Mouse (Mus musculus): ENCODE results near the gene Shpk. TPM values are rescaled to one million over a fixed set of nuclear protein-coding genes. Genes with fewer than 3 reads are reported as not detected.

The Shpk gene
- 1.9 and 2.0 TPM in 2 replicates for polyA plus RNA-seq (2015; fragmentation: Nextera tagmentation; extraction: Ambion mirVana)

GRCm38 (mm10) chr11:73199230-73199712 is at the start of gene Shpk:
Shpk (plus strand) TSS chr11:73199460.

DNA sequence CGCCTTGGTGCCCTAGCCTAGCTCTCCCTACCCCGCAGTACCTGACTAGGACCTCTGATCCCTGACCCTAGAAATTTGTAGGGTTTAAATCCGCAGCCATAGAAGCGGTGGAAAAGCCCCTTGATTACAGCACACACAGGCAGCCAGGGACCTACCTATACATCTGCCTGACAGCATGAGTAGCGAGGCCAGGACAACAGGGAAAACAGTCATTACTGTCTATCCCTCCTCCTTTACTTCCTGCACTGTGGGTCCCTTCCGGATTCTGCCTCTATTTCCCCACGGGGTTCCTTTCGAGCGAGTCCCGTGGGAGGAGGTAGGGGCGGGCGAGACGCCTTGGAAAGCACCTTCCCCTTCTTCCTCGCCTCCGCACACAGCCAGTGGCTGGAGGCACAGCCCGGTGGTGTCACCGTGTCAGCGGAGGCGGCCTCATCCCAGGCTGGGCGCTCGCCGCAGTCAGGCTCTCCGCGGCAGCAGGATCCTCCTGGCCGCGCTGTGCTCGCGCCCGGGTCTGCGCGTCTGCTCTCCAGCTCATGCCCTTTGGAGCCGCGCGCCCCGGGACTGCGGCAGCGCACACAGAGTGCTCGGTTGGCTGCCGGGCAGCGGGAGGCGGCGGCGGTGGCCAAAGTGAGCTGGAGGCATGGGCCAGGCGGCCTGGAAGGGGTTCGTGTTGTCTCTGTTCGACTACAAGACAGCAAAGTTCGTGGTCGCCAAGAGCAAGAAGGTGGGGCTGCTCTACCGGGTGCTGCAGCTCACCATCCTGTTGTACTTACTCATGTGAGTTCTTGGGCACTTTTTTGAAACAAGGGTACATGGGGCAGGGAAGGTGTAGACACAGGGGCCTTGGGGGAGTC is 39.1 kb upstream of the Shpk start, which contains the start of gene P2rx5:
Gene P2rx5, plus strand, starts transcription at position 465 of the 854 bp plus-strand sequence.

DNA sequence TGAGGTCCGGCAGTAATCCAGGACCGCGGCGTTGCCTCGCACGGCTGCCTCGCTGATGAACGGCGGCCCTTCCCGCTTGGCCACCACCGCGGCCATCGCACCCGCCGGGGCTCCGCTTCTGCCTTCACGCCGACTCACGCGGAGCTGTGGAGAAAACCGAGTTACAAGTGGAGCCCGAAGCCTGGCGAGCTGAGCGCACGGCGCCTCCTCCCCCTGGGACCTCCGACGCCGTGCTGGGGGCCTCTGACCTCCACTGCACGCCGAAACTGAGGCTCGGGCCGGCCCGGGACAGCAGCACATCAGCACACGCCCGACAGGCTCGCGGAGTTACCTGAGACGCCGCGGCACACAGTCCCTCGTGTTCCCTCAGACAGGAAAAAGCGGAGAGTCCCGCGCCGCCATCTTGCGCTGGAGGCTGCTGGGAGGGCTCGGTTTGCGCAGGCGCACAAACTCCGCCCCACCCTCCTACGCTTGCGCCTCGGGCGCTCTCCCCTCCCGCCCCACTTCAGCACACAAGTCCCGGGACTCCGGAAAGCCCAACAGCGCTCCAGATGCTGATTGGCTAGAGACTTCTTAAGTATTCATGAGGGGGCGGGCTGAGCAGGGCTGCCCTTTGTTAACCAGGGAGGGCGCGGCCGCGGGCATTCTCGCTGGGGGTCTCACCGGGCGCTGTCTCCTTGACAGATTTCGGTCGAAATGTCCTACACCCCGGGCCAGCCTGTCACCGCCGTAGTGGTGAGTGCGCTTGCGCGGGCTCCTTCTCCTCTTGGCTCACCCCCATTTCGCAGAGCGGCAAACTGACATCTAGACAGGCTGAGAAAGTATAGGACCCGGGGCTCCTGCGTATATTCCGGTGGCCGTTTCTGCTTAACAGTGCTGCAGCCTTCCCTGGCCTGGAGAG is 22.4 kb upstream of the Shpk start, which contains the start of the genes Emc6 and Tax1bp3:
Gene Emc6, minus strand, starts transcription at position 430 of the 901 bp plus-strand sequence.
Gene Tax1bp3, plus strand, starts transcription at position 476 of the 901 bp plus-strand sequence.

DNA sequence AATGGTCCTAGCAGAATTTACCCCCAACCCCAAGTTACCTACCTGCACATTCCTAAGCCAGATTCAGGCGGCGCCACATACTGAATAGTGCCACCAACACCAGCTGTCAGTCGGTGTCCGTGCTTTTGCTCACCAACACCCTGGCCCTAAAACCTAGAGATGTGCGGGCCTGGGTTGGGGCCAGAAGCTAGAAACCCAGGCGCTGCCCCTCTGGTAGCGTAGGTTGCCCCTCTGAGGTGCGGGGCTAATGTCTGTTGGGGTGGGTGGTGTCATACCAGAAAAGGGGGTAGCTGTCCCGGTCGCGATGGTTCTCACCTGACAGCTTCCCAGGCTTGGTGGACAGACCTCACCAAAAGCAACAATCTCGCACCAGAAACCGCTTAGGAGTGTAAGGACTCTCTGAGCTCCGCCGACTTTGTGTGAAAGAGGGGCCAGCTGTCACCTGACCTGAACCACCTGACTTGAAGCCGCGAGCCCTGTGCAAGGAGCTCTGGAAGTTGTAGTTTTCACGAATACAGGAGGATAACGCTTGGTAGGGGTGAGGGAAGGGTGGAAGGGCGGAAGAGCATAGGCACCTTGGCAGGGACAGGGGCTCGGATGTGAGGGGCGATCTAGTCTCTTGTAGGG is 544 bp upstream of the Shpk start, which contains the start of gene Ctns:
Gene Ctns, minus strand, starts transcription at position 440 of the 627 bp plus-strand sequence.

GRCm38 (mm10) chr11:73233992-73234391 is 34.7 kb downstream of the Shpk start, which contains the start of gene Trpv1:
Trpv1 (plus strand) TSS chr11:73234292.

GRCm38 (mm10) chr11:73267267-73267666 is 68.0 kb downstream of the Shpk start, which contains the start of gene Trpv3:
Trpv3 (plus strand) TSS chr11:73267388.

Other genes starting within 250 kb of the Shpk start
- gene Atp2a3, start 238.3 kb upstream of the Shpk start, polyA plus RNA-seq (2015; fragmentation: Nextera tagmentation; extraction: Ambion mirVana) = 17.9 and 24.8 TPM in 2 replicates
- 7.6 and 10.4 TPM in 2 replicates for gene P2rx1, start 200.4 kb upstream of the Shpk start, polyA plus RNA-seq (2015; fragmentation: Nextera tagmentation; extraction: Ambion mirVana)
- gene Camkk1, start 180.5 kb upstream of the Shpk start, polyA plus RNA-seq (2015; fragmentation: Nextera tagmentation; extraction: Ambion mirVana) = 1.1 and 1.9 TPM in 2 replicates
- 7.1 and 7.3 TPM in 2 replicates for gene Ncbp3, start 151.7 kb upstream of the Shpk start, polyA plus RNA-seq (2015; fragmentation: Nextera tagmentation; extraction: Ambion mirVana)
- gene Itgae, start 108.9 kb upstream of the Shpk start, polyA plus RNA-seq (2015; fragmentation: Nextera tagmentation; extraction: Ambion mirVana) = 0.23 and 0.34 TPM in 2 replicates
- gene Haspin, start 61.2 kb upstream of the Shpk start, polyA plus RNA-seq (2015; fragmentation: Nextera tagmentation; extraction: Ambion mirVana) = 11.8 and 12.4 TPM in 2 replicates
- 0.05 and 0.08 TPM in 2 replicates for gene P2rx5, start 39.0 kb upstream of the Shpk start, polyA plus RNA-seq (2015; fragmentation: Nextera tagmentation; extraction: Ambion mirVana)
- 91.9 and 97.3 TPM in 2 replicates for gene Emc6, start 22.4 kb upstream of the Shpk start, polyA plus RNA-seq (2015; fragmentation: Nextera tagmentation; extraction: Ambion mirVana)
- gene Tax1bp3, start 22.4 kb upstream of the Shpk start, polyA plus RNA-seq (2015; fragmentation: Nextera tagmentation; extraction: Ambion mirVana) = 52.5 and 61.7 TPM in 2 replicates
- 8.8 and 9.9 TPM in 2 replicates for gene Ctns, start 418 bp upstream of the Shpk start, polyA plus RNA-seq (2015; fragmentation: Nextera tagmentation; extraction: Ambion mirVana)
- gene Trpv1, start 34.8 kb downstream of the Shpk start, polyA plus RNA-seq (2015; fragmentation: Nextera tagmentation; extraction: Ambion mirVana) = 0.05 and 0.10 TPM in 2 replicates
- 0.13 and 0.20 TPM in 2 replicates for gene Trpv3, start 67.9 kb downstream of the Shpk start, polyA plus RNA-seq (2015; fragmentation: Nextera tagmentation; extraction: Ambion mirVana)
- gene Aspa, start 130.1 kb downstream of the Shpk start, polyA plus RNA-seq (2015; fragmentation: Nextera tagmentation; extraction: Ambion mirVana) = 0.70 and 1.2 TPM in 2 replicates
- not detected in 2 replicates for gene Gm49340, start 130.3 kb downstream of the Shpk start, polyA plus RNA-seq (2015; fragmentation: Nextera tagmentation; extraction: Ambion mirVana)
- gene Spata22, start 130.3 kb downstream of the Shpk start, polyA plus RNA-seq (2015; fragmentation: Nextera tagmentation; extraction: Ambion mirVana) = not detected in 2 replicates
- not detected in 2 replicates for gene Olfr20, start 151.3 kb downstream of the Shpk start, polyA plus RNA-seq (2015; fragmentation: Nextera tagmentation; extraction: Ambion mirVana)
- not detected in 2 replicates for gene Olfr376, start 171.8 kb downstream of the Shpk start, polyA plus RNA-seq (2015; fragmentation: Nextera tagmentation; extraction: Ambion mirVana)
- not detected in 2 replicates for gene Olfr1, start 200.2 kb downstream of the Shpk start, polyA plus RNA-seq (2015; fragmentation: Nextera tagmentation; extraction: Ambion mirVana)
- not detected in 2 replicates for gene Olfr378, start 229.0 kb downstream of the Shpk start, polyA plus RNA-seq (2015; fragmentation: Nextera tagmentation; extraction: Ambion mirVana)

Data from spleen, postnatal 0 days (tissue).